Mouse (Mus musculus) hindbrain, embryonic 13.5 days (tissue): ENCODE results near the gene Bmp10. TPM values are rescaled to one million over a fixed set of nuclear protein-coding genes. Genes with fewer than 3 reads are reported as not detected.
"Not testable (repeated sequence)": the region's sequence is repeated elsewhere in the genome, so short reads cannot be mapped to it uniquely, and the experiment has no call there.

Experiments
- ATAC-seq: fragments of 200-750 bp; cut with Nextera tagmentation; 2 replicates; pipeline ENCODE4 v1.8.0; 2017; ENCODE audit warnings: moderate TSS enrichment; ENCODE audit not compliant: low FRiP score
- H3K27ac ChIP-seq: fragments of 300-500 bp; sonication (generic); 2 replicates; pipeline ENCODE4 v1.5.1; 2015; ENCODE audit warnings: inconsistent platforms, mild to moderate bottlenecking, moderate library complexity
- H3K27me3 ChIP-seq: fragments of 300-500 bp; sonication (generic); 2 replicates; pipeline ENCODE4 v1.6.1; 2015; ENCODE audit warnings: mild to moderate bottlenecking, inconsistent platforms
- H3K36me3 ChIP-seq: fragments of 300-500 bp; sonication (generic); 2 replicates; pipeline ENCODE4 v1.6.1; 2015; ENCODE audit warnings: mild to moderate bottlenecking, inconsistent platforms
- H3K4me1 ChIP-seq: fragments of 300-500 bp; sonication (generic); replicated peaks from 2 replicates; pipeline ENCODE4 v1.6.1; 2015; ENCODE audit warnings: inconsistent platforms
- H3K4me2 ChIP-seq: fragments of 300-500 bp; sonication (generic); 2 replicates; pipeline ENCODE4 v1.6.1; 2015; ENCODE audit warnings: inconsistent platforms, mild to moderate bottlenecking, moderate library complexity
- H3K4me3 ChIP-seq: fragments of 300-500 bp; sonication (generic); 2 replicates; pipeline ENCODE4 v1.5.1; 2015; ENCODE audit warnings: mild to moderate bottlenecking, inconsistent platforms
- H3K9ac ChIP-seq: fragments of 300-500 bp; sonication (generic); 2 replicates; pipeline ENCODE4 v1.6.1; 2015; ENCODE audit warnings: mild to moderate bottlenecking, inconsistent platforms
- H3K9me3 ChIP-seq: fragments of 300-500 bp; sonication (generic); 2 replicates; pipeline ENCODE4 v1.6.1; 2016; ENCODE audit warnings: inconsistent platforms
- WGBS: fragments of 180-500 bp; shearing (Covaris S2); methylation state at CpG from one replicate; pipeline ENCODE4 v1.1.7; 2015; 5-methylcytosine and 5-hydroxymethylcytosine counted together
- polyA plus RNA-seq: library from polyadenylated mRNA; unstranded; fragments of >200 nt; fragmentation: Nextera tagmentation; extraction: Ambion mirVana; gene quantifications from 2 replicates; pipeline ENCODE4 v1.2.1, GENCODE M21; 2015

The Bmp10 gene
- polyA plus RNA-seq, 1 experiment from 2014 or later = not detected

GRCm38 (mm10) chr6:87451771-87452170 is 23.0 kb downstream of the Bmp10 start:
- Histone ChIP-seq H3K27ac (no peak overlapping the region), H3K4me1 (no peaks in the 10 kb centered on the region), H3K4me2 (no peak overlapping the region), H3K36me3 (no peaks in the 10 kb centered on the region), H3K9me3 (no peaks in the 10 kb centered on the region), H3K4me3 (no peak overlapping the region), H3K27me3 (no peaks in the 10 kb centered on the region), H3K9ac (no peak overlapping the region)
- no peak for ATAC-seq
- WGBS = 74% methylated on average over 3 of the region's 3 CpGs

GRCm38 (mm10) chr6:87455507-87455906 is 26.7 kb downstream of the Bmp10 start:
- no peak overlapping the region for H3K4me3 ChIP-seq
- H3K4me1 ChIP-seq = no peaks in the 10 kb centered on the region
- no peaks in the 10 kb centered on the region for H3K27me3 ChIP-seq
- no peak overlapping the region for H3K27ac ChIP-seq
- H3K9ac ChIP-seq = no peak overlapping the region
- no peaks in the 10 kb centered on the region for H3K9me3 ChIP-seq
- ATAC-seq = no peak
- 83% methylated on average over 6 of the region's 6 CpGs for WGBS
- H3K4me2 ChIP-seq = no peak overlapping the region
- no peaks in the 10 kb centered on the region for H3K36me3 ChIP-seq

- no peak for ATAC-seq
- H3K9ac ChIP-seq = peak overlapping the region; percentile 56; the same call in 1 of the 2 replicates
- H3K4me2 ChIP-seq = peak overlapping the region; percentile 42
- 12% methylated on average over 12 of the region's 12 CpGs for WGBS
- peak overlapping the region; percentile 16; the same call in 1 of the 2 replicates for H3K4me3 ChIP-seq
- no peaks in the 10 kb centered on the region for H3K27me3 ChIP-seq
- H3K9me3 ChIP-seq = no peaks in the 10 kb centered on the region
- peaks cover 6% of the 10 kb centered on the region; the same call in 1 of the 2 replicates for H3K4me1 ChIP-seq
- H3K36me3 ChIP-seq = no peaks in the 10 kb centered on the region
- no peak overlapping the region for H3K27ac ChIP-seq
Observed at GRCm38 (mm10) chr6:87466221-87466620, 37.4 kb downstream of the Bmp10 start.

- no peaks in the 10 kb centered on the region for H3K9me3 ChIP-seq
- ATAC-seq = no peak
- no peaks in the 10 kb centered on the region for H3K36me3 ChIP-seq
- no peaks in the 10 kb centered on the region for H3K27me3 ChIP-seq
- no peak overlapping the region for H3K9ac ChIP-seq
- no peak overlapping the region for H3K4me3 ChIP-seq
- peaks cover 6% of the 10 kb centered on the region; the same call in 1 of the 2 replicates for H3K4me1 ChIP-seq
- H3K27ac ChIP-seq = no peak overlapping the region
- 97% methylated on average over 1 of the region's 1 CpGs for WGBS
- H3K4me2 ChIP-seq = no peak overlapping the region
Observed at GRCm38 (mm10) chr6:87467373-87467772, 38.6 kb downstream of the Bmp10 start.

- WGBS = 90% methylated on average over 10 of the region's 10 CpGs
- H3K4me2 ChIP-seq = no peak overlapping the region
Observed at GRCm38 (mm10) chr6:87468372-87468771, 39.6 kb downstream of the Bmp10 start.

GRCm38 (mm10) chr6:87470098-87470497 is 41.3 kb downstream of the Bmp10 start:
- not testable (repeated sequence) for H3K27me3 ChIP-seq, H3K4me2 ChIP-seq, ATAC-seq, H3K9me3 ChIP-seq, H3K36me3 ChIP-seq, H3K4me1 ChIP-seq, H3K27ac ChIP-seq, H3K4me3 ChIP-seq, H3K9ac ChIP-seq
- 94% methylated on average over 12 of the region's 12 CpGs for WGBS

More at GRCm38 (mm10) chr6:87468372-87468771, 39.6 kb downstream of the Bmp10 start:
- no peak overlapping the region for H3K9ac ChIP-seq
- H3K4me1 ChIP-seq = peaks cover 6% of the 10 kb centered on the region; the same call in 1 of the 2 replicates
- no peaks in the 10 kb centered on the region for H3K9me3 ChIP-seq
- no peak overlapping the region for H3K4me3 ChIP-seq
- no peak overlapping the region for H3K27ac ChIP-seq
- no peak for ATAC-seq
- no peaks in the 10 kb centered on the region for H3K36me3 ChIP-seq
- no peaks in the 10 kb centered on the region for H3K27me3 ChIP-seq

GRCm38 (mm10) chr6:87475223-87475622 is 46.4 kb downstream of the Bmp10 start:
- Histone ChIP-seq H3K36me3 (no peaks in the 10 kb centered on the region), H3K4me3 (no peak overlapping the region), H3K27me3 (no peaks in the 10 kb centered on the region), H3K27ac (no peak overlapping the region), H3K4me2 (no peak overlapping the region), H3K4me1 (peaks cover 13% of the 10 kb centered on the region), H3K9me3 (no peaks in the 10 kb centered on the region), H3K9ac (no peak overlapping the region)
- 84% methylated on average over 5 of the region's 5 CpGs for WGBS
- ATAC-seq = no peak

- ATAC-seq = no peak
- 46% methylated on average over 4 of the region's 4 CpGs for WGBS
Observed at GRCm38 (mm10) chr6:87478847-87479246, 50.1 kb downstream of the Bmp10 start.

GRCm38 (mm10) chr6:87479291-87479999 is 50.7 kb downstream of the Bmp10 start:
- 46% methylated on average over 5 of the region's 5 CpGs for WGBS

More at GRCm38 (mm10) chr6:87478847-87479246, 50.1 kb downstream of the Bmp10 start:
- Histone ChIP-seq H3K27ac (no peak overlapping the region), H3K4me1 (peaks cover 15% of the 10 kb centered on the region), H3K36me3 (no peaks in the 10 kb centered on the region), H3K4me2 (no peak overlapping the region), H3K27me3 (no peaks in the 10 kb centered on the region; the same call in 1 of the 2 replicates), H3K9ac (no peak overlapping the region), H3K9me3 (no peaks in the 10 kb centered on the region), H3K4me3 (no peak overlapping the region)

GRCm38 (mm10) chr6:87483224-87483899 is 54.6 kb downstream of the Bmp10 start:
- Histone ChIP-seq H3K36me3 (no peaks in the 10 kb centered on the region), H3K27me3 (no peaks in the 10 kb centered on the region; the same call in 1 of the 2 replicates), H3K4me2 (no peak overlapping the region), H3K9ac (no peak overlapping the region), H3K4me1 (peaks cover 16% of the 10 kb centered on the region), H3K9me3 (no peaks in the 10 kb centered on the region), H3K27ac (no peak overlapping the region), H3K4me3 (no peak overlapping the region)
- no peak for ATAC-seq
- WGBS = 60% methylated on average over 12 of the region's 12 CpGs

More at GRCm38 (mm10) chr6:87479291-87479999, 50.7 kb downstream of the Bmp10 start:
- no peak overlapping the region for H3K4me2 ChIP-seq
- no peak for ATAC-seq
- no peak overlapping the region for H3K27ac ChIP-seq
- no peaks in the 10 kb centered on the region for H3K36me3 ChIP-seq
- H3K27me3 ChIP-seq = no peaks in the 10 kb centered on the region; the same call in 1 of the 2 replicates
- H3K9ac ChIP-seq = no peak overlapping the region
- no peak overlapping the region for H3K4me3 ChIP-seq
- H3K4me1 ChIP-seq = peaks cover 16% of the 10 kb centered on the region
- no peaks in the 10 kb centered on the region for H3K9me3 ChIP-seq

GRCm38 (mm10) chr6:87483900-87484289 is 55.1 kb downstream of the Bmp10 start:
- no peak overlapping the region for H3K4me2 ChIP-seq
- no peaks in the 10 kb centered on the region; the same call in 1 of the 2 replicates for H3K27me3 ChIP-seq
- no peak overlapping the region for H3K9ac ChIP-seq
- no peak for ATAC-seq
- no peaks in the 10 kb centered on the region for H3K9me3 ChIP-seq
- H3K27ac ChIP-seq = no peak overlapping the region
- no peak overlapping the region for H3K4me3 ChIP-seq
- 58% methylated on average over 3 of the region's 3 CpGs for WGBS
- no peaks in the 10 kb centered on the region for H3K36me3 ChIP-seq
- H3K4me1 ChIP-seq = peaks cover 12% of the 10 kb centered on the region

GRCm38 (mm10) chr6:87484806-87485205 is 56.0 kb downstream of the Bmp10 start:
- 0 out of 2 replicates have a peak, but pooled peaks cover 4% of the 10 kb centered on the region for H3K4me1 ChIP-seq
- no peak for ATAC-seq
- 77% methylated on average over 5 of the region's 5 CpGs for WGBS

More at GRCm38 (mm10) chr6:87484806-87485205, 56.0 kb downstream of the Bmp10 start:
- Histone ChIP-seq H3K36me3 (no peaks in the 10 kb centered on the region), H3K4me3 (no peak overlapping the region), H3K9ac (no peak overlapping the region), H3K27me3 (no peaks in the 10 kb centered on the region; the same call in 1 of the 2 replicates), H3K9me3 (no peaks in the 10 kb centered on the region), H3K27ac (no peak overlapping the region), H3K4me2 (no peak overlapping the region)
